Mouse (Mus musculus): ENCODE measurements around the gene Pfkfb3. TPM values are rescaled to one million over a fixed set of nuclear protein-coding genes. Genes with fewer than 3 reads are reported as not detected.
A peak's percentile ranks its signal among the peaks of the same experiment; 100 is the strongest.

Pfkfb3 gene
- polyA plus RNA-seq, 2 experiments: 2.6 to 5.2 TPM

- Histone ChIP-seq H3K9ac (replicated peaks) (no peak overlapping the region), H3K36me3 (replicated peaks; ENCODE audit: control insufficient read depth, insufficient read depth, low read depth) (no peaks in the 10 kb centered on the region), H3K27ac (no peak overlapping the region), H3K27me3 (ENCODE audit: control insufficient read depth, insufficient read depth, low read length) (no peaks in the 10 kb centered on the region), H3K4me3 (ENCODE audit: insufficient read depth in 1 of 2, low read depth in 2 of 2, low read length in 2 of 2) (no peak overlapping the region), H3K9me3 (ENCODE audit: control insufficient read depth, low read length) (no peaks in the 10 kb centered on the region), H3K4me1 (replicated peaks; ENCODE audit: control insufficient read depth in 2 of 2, insufficient read depth in 2 of 2, low read length in 1 of 2) (no peaks in the 10 kb centered on the region), H3K4me2 (ENCODE audit: low read depth) (no peak overlapping the region)
- ATAC-seq (ENCODE audit: insufficient read depth): no peak
- DNase-seq (ENCODE audit: low read depth in 3 of 3, low spot score in 3 of 3): no peak
- no peak for TF ChIP-seq CTCF (IDR thresholded peaks at IDR 0.05; ENCODE audit: low read depth)
- TF ChIP-seq EP300 (IDR thresholded peaks at IDR 0.05; ENCODE audit: low read depth): no peak
- 49% methylated on average over 6 of the region's 6 CpGs for WGBS (ENCODE audit: insufficient replicate concordance)
These were observed 17.2 kb upstream of the Pfkfb3 start for GRCm38 (mm10) chr2:11571004-11571535.

- DNase-seq (ENCODE audit: low read depth in 3 of 3, low spot score in 3 of 3): no peak
- TF ChIP-seq CTCF (IDR thresholded peaks at IDR 0.05; ENCODE audit: low read depth): no peak
- TF ChIP-seq EP300 (IDR thresholded peaks at IDR 0.05; ENCODE audit: low read depth): no peak
- H3K27ac ChIP-seq: no peak overlapping the region
- H3K4me3 ChIP-seq (ENCODE audit: insufficient read depth in 1 of 2, low read depth in 2 of 2, low read length in 2 of 2): no peak overlapping the region
- no peak overlapping the region for H3K9ac ChIP-seq (replicated peaks)
- WGBS (ENCODE audit: insufficient replicate concordance): 75% methylated on average over 7 of the region's 7 CpGs
- H3K4me2 ChIP-seq (ENCODE audit: low read depth): no peak overlapping the region
- ATAC-seq (ENCODE audit: insufficient read depth): no peak
- H3K27me3 ChIP-seq (ENCODE audit: control insufficient read depth, insufficient read depth, low read length): no peaks in the 10 kb centered on the region
- no peaks in the 10 kb centered on the region for H3K9me3 ChIP-seq (ENCODE audit: control insufficient read depth, low read length)
- H3K36me3 ChIP-seq (replicated peaks; ENCODE audit: control insufficient read depth, insufficient read depth, low read depth): no peaks in the 10 kb centered on the region
- no peaks in the 10 kb centered on the region for H3K4me1 ChIP-seq (replicated peaks; ENCODE audit: control insufficient read depth in 2 of 2, insufficient read depth in 2 of 2, low read length in 1 of 2)
These were observed 14.6 kb upstream of the Pfkfb3 start for GRCm38 (mm10) chr2:11568471-11568870.

- no peaks in the 10 kb centered on the region for H3K36me3 ChIP-seq (replicated peaks; ENCODE audit: control insufficient read depth, insufficient read depth, low read depth)
- no peak for TF ChIP-seq EP300 (IDR thresholded peaks at IDR 0.05; ENCODE audit: low read depth)
- peak; percentile 74 for TF ChIP-seq CTCF (IDR thresholded peaks at IDR 0.05; ENCODE audit: low read depth)
- H3K4me1 ChIP-seq (replicated peaks; ENCODE audit: control insufficient read depth in 2 of 2, insufficient read depth in 2 of 2, low read length in 1 of 2): no peaks in the 10 kb centered on the region
- no peaks in the 10 kb centered on the region for H3K27me3 ChIP-seq (ENCODE audit: control insufficient read depth, insufficient read depth, low read length)
- no peak overlapping the region for H3K4me3 ChIP-seq (ENCODE audit: insufficient read depth in 1 of 2, low read depth in 2 of 2, low read length in 2 of 2)
- no peaks in the 10 kb centered on the region for H3K9me3 ChIP-seq (ENCODE audit: control insufficient read depth, low read length)
- H3K9ac ChIP-seq (replicated peaks): no peak overlapping the region
- DNase-seq (ENCODE audit: low read depth in 3 of 3, low spot score in 3 of 3) (no peak), ATAC-seq (ENCODE audit: insufficient read depth) (no peak)
- WGBS (ENCODE audit: insufficient replicate concordance): 38% methylated on average over 4 of the region's 4 CpGs
- H3K27ac ChIP-seq: no peak overlapping the region
- no peak overlapping the region for H3K4me2 ChIP-seq (ENCODE audit: low read depth)
These were observed 14.0 kb upstream of the Pfkfb3 start for GRCm38 (mm10) chr2:11567781-11568362.

GRCm38 (mm10) chr2:11566898-11567297, 13.0 kb upstream of the Pfkfb3 start:
- no peak overlapping the region for H3K4me3 ChIP-seq (ENCODE audit: insufficient read depth in 1 of 2, low read depth in 2 of 2, low read length in 2 of 2)
- H3K36me3 ChIP-seq (replicated peaks; ENCODE audit: control insufficient read depth, insufficient read depth, low read depth): no peaks in the 10 kb centered on the region
- 66% methylated on average over 3 of the region's 3 CpGs for WGBS (ENCODE audit: insufficient replicate concordance)
- TF ChIP-seq CTCF (IDR thresholded peaks at IDR 0.05; ENCODE audit: low read depth) (no peak), EP300 (IDR thresholded peaks at IDR 0.05; ENCODE audit: low read depth) (no peak)
- no peak overlapping the region for H3K9ac ChIP-seq (replicated peaks)
- H3K27ac ChIP-seq: no peak overlapping the region
- H3K9me3 ChIP-seq (ENCODE audit: control insufficient read depth, low read length): no peaks in the 10 kb centered on the region
- no peaks in the 10 kb centered on the region for H3K4me1 ChIP-seq (replicated peaks; ENCODE audit: control insufficient read depth in 2 of 2, insufficient read depth in 2 of 2, low read length in 1 of 2)
- no peak overlapping the region for H3K4me2 ChIP-seq (ENCODE audit: low read depth)
- no peaks in the 10 kb centered on the region for H3K27me3 ChIP-seq (ENCODE audit: control insufficient read depth, insufficient read depth, low read length)
- DNase-seq (ENCODE audit: low read depth in 3 of 3, low spot score in 3 of 3): no peak
- no peak for ATAC-seq (ENCODE audit: insufficient read depth)

GRCm38 (mm10) chr2:11566241-11566640, 12.4 kb upstream of the Pfkfb3 start:
- Histone ChIP-seq H3K27ac (no peak overlapping the region), H3K36me3 (replicated peaks; ENCODE audit: control insufficient read depth, insufficient read depth, low read depth) (no peaks in the 10 kb centered on the region), H3K4me3 (ENCODE audit: insufficient read depth in 1 of 2, low read depth in 2 of 2, low read length in 2 of 2) (no peak overlapping the region), H3K4me2 (ENCODE audit: low read depth) (no peak overlapping the region), H3K9me3 (ENCODE audit: control insufficient read depth, low read length) (no peaks in the 10 kb centered on the region), H3K4me1 (replicated peaks; ENCODE audit: control insufficient read depth in 2 of 2, insufficient read depth in 2 of 2, low read length in 1 of 2) (no peaks in the 10 kb centered on the region), H3K9ac (replicated peaks) (no peak overlapping the region), H3K27me3 (ENCODE audit: control insufficient read depth, insufficient read depth, low read length) (no peaks in the 10 kb centered on the region)
- no peak for TF ChIP-seq CTCF (IDR thresholded peaks at IDR 0.05; ENCODE audit: low read depth)
- TF ChIP-seq EP300 (IDR thresholded peaks at IDR 0.05; ENCODE audit: low read depth): no peak
- ATAC-seq (ENCODE audit: insufficient read depth) (no peak), DNase-seq (ENCODE audit: low read depth in 3 of 3, low spot score in 3 of 3) (no peak)
- 10% methylated on average over 7 of the region's 7 CpGs for WGBS (ENCODE audit: insufficient replicate concordance)

Data from liver, embryonic 14.5 days (tissue).